Mouse (Mus musculus) E14TG2a.4 (cell line): ENCODE results near the gene Osmr.

Experiments
- H3K27me3 ChIP-seq: 2 replicates; pipeline ENCODE4 v1.6.1; 2014; ENCODE audit warnings: low read length, control low read depth; ENCODE audit not compliant: insufficient read depth
- H3K36me3 ChIP-seq: 2 replicates; pipeline ENCODE4 v1.6.1; 2014; ENCODE audit warnings: low read length, control low read depth; ENCODE audit not compliant: insufficient read depth
- H3K4me1 ChIP-seq: replicated peaks from 2 replicates; pipeline ENCODE4 v1.6.1; 2014; ENCODE audit warnings: low read depth, low read length, control low read depth
- H3K4me3 ChIP-seq: replicated peaks from 2 replicates; pipeline ENCODE4 v1.5.1; 2014; ENCODE audit warnings: mild to moderate bottlenecking, low read length
- H3K9me3 ChIP-seq: 2 replicates; pipeline ENCODE4 v1.6.1; 2014; ENCODE audit warnings: low read length, control low read depth
- CTCF ChIP-seq: conservative IDR thresholded peaks from 2 replicates; pipeline ENCODE4 v1.5.1; 2014; ENCODE audit warnings: low read length
- NANOG ChIP-seq: IDR thresholded peaks from 2 replicates; pipeline ENCODE4 v1.6.1; 2014; ENCODE audit warnings: borderline replicate concordance, low read length, mixed read lengths
- POU5F1 ChIP-seq: IDR thresholded peaks from 2 replicates; pipeline ENCODE4 v1.6.1; 2014; ENCODE audit warnings: low read length, borderline replicate concordance

The Osmr gene

DNA sequence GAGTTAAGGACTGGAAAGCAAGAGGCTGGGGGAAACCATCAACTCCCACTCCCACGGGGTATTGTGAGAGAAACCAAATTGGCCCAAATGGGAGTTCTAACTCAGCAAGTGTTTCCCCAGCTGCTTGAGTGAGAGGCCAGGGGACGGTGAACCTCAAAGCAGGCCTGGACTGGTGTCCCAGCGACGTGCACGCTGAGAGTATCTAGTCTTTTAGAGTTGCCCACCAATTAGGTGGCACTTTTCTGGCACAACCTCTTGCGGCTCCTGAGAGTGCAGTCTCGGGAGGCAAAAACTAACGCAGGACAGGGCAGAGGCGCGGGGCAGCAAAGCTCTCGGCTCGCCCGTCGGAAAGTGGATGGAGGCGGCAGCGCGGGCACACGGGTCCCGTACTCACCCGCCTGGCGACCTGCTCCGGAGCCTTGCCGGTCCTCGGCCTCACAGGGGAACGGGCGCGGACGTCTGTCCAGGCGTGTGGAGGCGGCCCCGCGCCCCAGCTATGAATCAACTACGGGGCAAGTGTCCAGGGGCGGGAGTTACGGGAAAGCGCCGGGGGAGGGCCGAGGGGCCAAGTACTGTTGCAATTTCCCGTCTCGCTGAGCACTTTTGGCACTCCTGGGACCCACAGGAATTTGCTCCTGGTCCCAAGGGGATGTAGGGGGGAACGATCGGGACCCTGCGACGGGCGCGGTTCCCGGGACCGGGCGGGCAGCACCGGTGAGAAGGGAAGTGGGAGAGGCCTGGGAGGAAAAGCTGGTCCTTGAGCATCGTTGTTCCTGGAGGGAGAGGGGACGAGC, 765 bp downstream of the Osmr start:
- H3K36me3 ChIP-seq, result no peaks in the 10 kb centered on the region
- peak overlapping the region; percentile 78 for H3K4me3 ChIP-seq
- H3K9me3 ChIP-seq, result no peaks in the 10 kb centered on the region
- H3K4me1 ChIP-seq, result peaks cover 17% of the 10 kb centered on the region
- TF ChIP-seq POU5F1 (no peak), CTCF (no peak), NANOG (no peak)
- peaks cover 50% of the 10 kb centered on the region for H3K27me3 ChIP-seq

- Histone ChIP-seq H3K4me1 (peaks cover 17% of the 10 kb centered on the region), H3K9me3 (no peaks in the 10 kb centered on the region), H3K27me3 (peaks cover 50% of the 10 kb centered on the region), H3K36me3 (no peaks in the 10 kb centered on the region), H3K4me3 (peak overlapping the region; percentile 78)
- no peak for TF ChIP-seq NANOG
- no peak for TF ChIP-seq POU5F1
- no peak for TF ChIP-seq CTCF
These were observed 1.5 kb downstream of the Osmr start for GRCm38 (mm10) chr15:6873154-6873806.

- Histone ChIP-seq H3K27me3 (peaks cover 46% of the 10 kb centered on the region), H3K36me3 (no peaks in the 10 kb centered on the region), H3K4me1 (peaks cover 17% of the 10 kb centered on the region), H3K4me3 (no peak overlapping the region), H3K9me3 (no peaks in the 10 kb centered on the region)
- TF ChIP-seq CTCF, result no peak
- no peak for TF ChIP-seq NANOG
- no peak for TF ChIP-seq POU5F1
These were observed 3.0 kb downstream of the Osmr start for GRCm38 (mm10) chr15:6871621-6872359.

- peaks cover 4% of the 10 kb centered on the region for H3K4me1 ChIP-seq
- no peaks in the 10 kb centered on the region for H3K9me3 ChIP-seq
- peaks cover 22% of the 10 kb centered on the region for H3K27me3 ChIP-seq
- no peak overlapping the region for H3K4me3 ChIP-seq
- no peak for TF ChIP-seq NANOG
- no peak for TF ChIP-seq CTCF
- TF ChIP-seq POU5F1, result no peak
- no peaks in the 10 kb centered on the region for H3K36me3 ChIP-seq
These were observed 7.9 kb downstream of the Osmr start for GRCm38 (mm10) chr15:6866888-6867287.

GRCm38 (mm10) chr15:6862125-6862524, 12.6 kb downstream of the Osmr start:
- peaks cover 9% of the 10 kb centered on the region; the same call in 1 of the 2 replicates for H3K27me3 ChIP-seq
- peaks cover 4% of the 10 kb centered on the region for H3K4me1 ChIP-seq
- TF ChIP-seq CTCF (no peak), NANOG (no peak), POU5F1 (no peak)
- no peak overlapping the region for H3K4me3 ChIP-seq
- H3K36me3 ChIP-seq, result no peaks in the 10 kb centered on the region
- H3K9me3 ChIP-seq, result no peaks in the 10 kb centered on the region

GRCm38 (mm10) chr15:6861617-6862016, 13.2 kb downstream of the Osmr start:
- Histone ChIP-seq H3K9me3 (no peaks in the 10 kb centered on the region), H3K4me3 (no peak overlapping the region), H3K36me3 (no peaks in the 10 kb centered on the region), H3K4me1 (peaks cover 4% of the 10 kb centered on the region), H3K27me3 (peaks cover 9% of the 10 kb centered on the region; the same call in 1 of the 2 replicates)
- no peak for TF ChIP-seq POU5F1
- no peak for TF ChIP-seq CTCF
- no peak for TF ChIP-seq NANOG

DNA sequence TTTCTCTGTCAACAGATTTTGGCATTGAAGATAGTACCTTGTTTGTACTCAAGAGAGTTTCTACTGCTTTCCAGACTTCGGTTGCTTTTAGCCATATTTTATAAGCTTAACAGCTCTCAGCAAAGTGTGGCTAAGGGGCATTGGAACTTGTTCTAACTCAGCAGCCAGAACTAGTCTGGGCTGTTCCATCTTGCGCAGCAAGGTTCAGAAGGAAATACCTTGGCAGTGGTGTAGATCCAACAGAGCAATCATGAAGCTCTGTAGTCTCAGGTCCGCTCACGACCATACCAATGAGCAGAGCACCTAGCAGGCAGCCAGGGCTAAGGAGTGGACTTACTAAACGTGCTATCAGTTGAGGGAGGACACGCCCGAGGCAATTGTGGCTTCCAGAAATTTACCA, 15.0 kb downstream of the Osmr start:
- Histone ChIP-seq H3K4me1 (peaks cover 3% of the 10 kb centered on the region), H3K4me3 (no peak overlapping the region), H3K36me3 (no peaks in the 10 kb centered on the region), H3K27me3 (peaks cover 9% of the 10 kb centered on the region; the same call in 1 of the 2 replicates), H3K9me3 (no peaks in the 10 kb centered on the region)
- TF ChIP-seq CTCF (no peak), NANOG (no peak), POU5F1 (no peak)

DNA sequence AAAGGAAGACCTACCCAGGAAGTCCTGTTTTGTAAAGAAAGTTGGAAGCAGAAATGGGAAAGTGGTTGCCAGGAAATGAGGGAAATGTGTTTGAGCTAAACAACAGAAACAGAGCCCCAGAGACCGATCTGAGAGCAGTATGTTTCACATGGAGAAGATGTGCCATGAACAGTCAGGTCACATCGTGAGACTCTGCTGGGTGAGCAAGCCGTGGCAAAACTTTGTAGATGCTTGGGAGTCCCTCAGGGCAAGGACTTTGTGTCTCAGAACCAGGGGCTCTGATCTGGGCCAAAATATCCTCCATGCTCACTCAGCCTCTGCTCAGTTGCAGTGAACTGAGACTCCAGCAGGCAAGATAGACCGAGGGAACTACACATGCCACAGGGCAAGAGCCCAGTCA, 15.9 kb downstream of the Osmr start:
- H3K36me3 ChIP-seq, result no peaks in the 10 kb centered on the region
- peaks cover 5% of the 10 kb centered on the region; the same call in 1 of the 2 replicates for H3K27me3 ChIP-seq
- no peak overlapping the region for H3K4me3 ChIP-seq
- no peak for TF ChIP-seq NANOG
- TF ChIP-seq POU5F1, result no peak
- no peak for TF ChIP-seq CTCF
- no peaks in the 10 kb centered on the region for H3K4me1 ChIP-seq
- H3K9me3 ChIP-seq, result no peaks in the 10 kb centered on the region
